Mouse (Mus musculus): ENCODE results near the gene Xlr4a.
"Not testable (repeated sequence)": the region's sequence is repeated elsewhere in the genome, so short reads cannot be mapped to it uniquely, and the experiment has no call there.

The Xlr4a gene

DNA sequence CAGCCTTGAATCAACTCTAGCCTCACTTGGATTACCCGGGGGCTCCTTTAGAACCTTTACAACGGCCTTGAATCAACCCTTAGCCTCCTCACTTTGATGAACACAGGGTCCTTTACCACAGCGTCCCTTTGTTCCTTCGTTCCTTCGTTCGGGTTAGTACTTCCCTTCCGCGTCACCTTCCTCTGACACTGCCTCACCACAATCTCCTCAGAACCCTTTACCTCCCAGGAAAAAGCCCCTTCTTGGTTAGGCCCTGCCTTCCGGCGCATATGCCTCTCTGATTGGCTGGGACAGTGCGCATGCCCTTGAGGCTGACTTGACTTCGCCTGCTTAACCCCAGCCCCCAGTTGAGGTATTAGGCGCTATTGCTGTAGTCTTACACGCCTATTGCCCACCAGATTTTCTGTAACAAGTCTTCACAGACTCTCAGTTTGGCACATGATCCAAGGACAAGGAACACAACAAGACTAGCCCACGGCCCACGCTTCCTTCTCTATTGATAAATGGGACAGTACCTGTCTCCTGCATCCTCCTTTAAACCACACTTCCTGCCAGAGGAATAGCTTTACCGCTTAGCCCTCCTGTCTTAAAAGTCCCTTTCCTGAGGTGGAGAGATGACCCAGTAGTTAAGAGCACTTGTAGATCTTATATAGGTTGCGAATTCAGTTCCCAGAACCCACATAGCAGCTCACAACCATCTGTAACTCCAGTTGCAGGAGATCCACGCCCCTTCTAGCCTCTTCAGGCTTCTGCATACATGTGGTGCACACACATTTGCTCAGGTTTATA is at the start of gene Xlr4a:
Xlr4a (minus strand) TSS at position 212 of the 789 bp plus-strand sequence.
- DNase-seq: not testable (repeated sequence)

GRCm38 (mm10) chrX:73122859-73123829 is 40.9 kb upstream of the Xlr4a start:
- DNase-seq: not testable (repeated sequence)

DNA sequence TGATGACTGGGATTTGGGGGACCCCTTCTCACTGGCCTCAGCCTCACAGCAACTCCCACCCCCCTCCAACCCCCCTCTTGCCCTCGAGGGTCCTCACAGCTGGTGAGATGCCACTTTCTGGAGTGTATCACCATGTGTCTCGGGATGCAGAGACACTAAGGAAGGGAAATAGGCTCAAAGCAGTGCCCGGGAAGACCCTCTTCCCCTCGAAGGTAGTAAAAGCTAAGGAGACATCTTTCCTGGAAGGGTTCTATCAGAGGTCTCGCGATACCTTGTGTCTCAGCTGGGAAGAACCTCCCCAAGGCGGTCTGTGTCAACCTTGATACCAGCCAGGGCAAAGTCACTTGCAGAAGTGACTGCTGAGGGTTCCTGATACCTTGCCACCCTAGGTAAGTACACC is 34.5 kb upstream of the Xlr4a start, which contains the start of gene Gm14685:
Gm14685 (plus strand) TSS at position 301 of the 400 bp plus-strand sequence.
- DNase-seq: not testable (repeated sequence)

DNA sequence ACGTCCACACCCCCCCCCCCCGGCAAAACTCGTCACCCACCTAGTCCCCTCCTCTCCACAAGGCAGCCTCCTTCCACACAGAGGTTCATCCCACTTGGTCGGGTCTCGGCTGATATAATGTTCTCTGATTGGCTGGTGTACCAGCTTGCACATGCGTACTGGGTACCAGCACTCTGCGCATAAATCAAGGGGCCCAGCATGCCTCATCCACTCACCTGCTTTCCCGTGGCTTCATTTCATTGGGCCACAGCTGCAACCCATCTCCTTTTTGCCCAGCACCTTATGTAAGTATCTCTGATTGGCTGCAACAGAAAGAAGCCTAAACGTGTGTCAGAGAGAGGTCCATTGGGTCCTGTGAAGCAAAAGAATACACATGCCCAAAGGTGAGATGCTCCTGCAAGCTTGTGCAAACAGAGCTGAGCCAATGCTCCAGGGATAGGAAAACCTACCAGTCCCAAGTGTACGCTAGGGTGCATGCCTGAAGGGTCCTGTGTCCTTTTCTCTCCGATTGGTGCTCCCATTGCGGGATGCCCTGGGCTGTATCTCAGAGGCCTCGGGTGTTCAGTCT is 14.7 kb upstream of the Xlr4a start, which contains the start of gene Xlr3a:
Xlr3a (minus strand) TSS at position 155 of the 568 bp plus-strand sequence.
- peak in 1 of 2 experiments; percentile 29 for DNase-seq

GRCm38 (mm10) chrX:73066765-73067312 is 15.4 kb downstream of the Xlr4a start:
- not testable (repeated sequence) for DNase-seq

DNA sequence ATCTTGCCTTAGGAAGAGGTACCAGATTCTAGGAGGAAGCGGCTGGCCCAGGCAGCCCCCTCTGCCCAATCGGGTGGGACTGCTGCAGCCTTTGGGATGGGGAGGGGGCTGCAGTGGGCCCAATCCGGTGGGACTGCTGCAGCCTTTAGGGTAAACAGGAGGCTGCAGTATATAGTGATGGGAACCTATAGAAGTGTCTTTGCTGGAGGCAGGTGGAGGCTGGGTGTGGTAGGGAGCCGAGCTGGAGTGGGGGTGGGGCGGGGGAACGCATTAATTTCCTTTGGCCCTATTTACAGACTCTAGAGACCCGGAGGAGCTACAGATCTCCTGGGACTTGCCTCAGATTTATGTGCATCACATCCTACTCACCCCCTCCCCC is 17.9 kb downstream of the Xlr4a start, which contains the start of gene Pnma3:
Pnma3 (plus strand) TSS at position 373 of the 379 bp plus-strand sequence.
- DNase-seq: peak in 1 of 2 experiments; percentile 14

- DNase-seq: peak; percentile 21 to 36
Observed at GRCm38 (mm10) chrX:73063512-73064414, 18.5 kb downstream of the Xlr4a start.

DNA sequence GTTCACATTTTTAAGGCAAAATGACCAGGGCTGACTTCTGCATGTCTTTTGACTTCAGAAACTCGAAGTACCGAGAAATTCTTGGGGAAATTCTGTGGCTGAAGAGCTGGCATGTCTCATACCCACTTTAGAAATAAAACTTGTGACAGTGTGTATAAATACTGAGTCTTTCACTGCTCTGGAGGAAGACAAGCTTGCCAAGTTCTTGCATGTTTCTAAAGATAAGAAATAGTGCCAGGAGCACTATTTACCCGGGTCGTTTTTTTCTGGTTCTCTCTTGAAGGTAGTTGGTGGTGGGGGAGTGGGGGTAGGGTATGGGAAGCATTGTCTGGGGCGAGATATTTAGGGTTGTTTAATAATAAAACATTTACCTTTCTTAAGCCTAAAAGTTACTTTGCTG is 20.0 kb downstream of the Xlr4a start:
- DNase-seq: no peak

DNA sequence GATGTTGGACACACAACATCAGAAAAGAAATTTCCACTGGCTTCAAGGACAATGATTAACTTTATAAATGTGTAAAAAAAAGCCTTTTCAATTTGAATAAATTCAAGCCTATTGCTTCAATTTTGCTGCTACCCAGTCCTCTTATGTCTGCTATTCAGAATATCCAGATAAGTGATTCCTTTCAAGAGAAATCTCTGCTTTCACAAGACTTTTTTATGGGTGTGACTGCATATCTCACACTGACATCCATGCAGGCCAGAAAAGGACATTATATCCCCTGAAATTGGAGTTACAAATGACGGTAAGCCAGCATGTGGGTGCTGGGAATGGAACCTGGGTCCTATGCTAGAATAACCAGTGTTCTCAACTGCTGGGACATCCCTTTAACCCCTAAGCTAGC is 20.8 kb downstream of the Xlr4a start:
- DNase-seq: no peak

- peak; percentile 93 to 98 for DNase-seq
Observed at GRCm38 (mm10) chrX:73053860-73054563, 28.3 kb downstream of the Xlr4a start.

DNA sequence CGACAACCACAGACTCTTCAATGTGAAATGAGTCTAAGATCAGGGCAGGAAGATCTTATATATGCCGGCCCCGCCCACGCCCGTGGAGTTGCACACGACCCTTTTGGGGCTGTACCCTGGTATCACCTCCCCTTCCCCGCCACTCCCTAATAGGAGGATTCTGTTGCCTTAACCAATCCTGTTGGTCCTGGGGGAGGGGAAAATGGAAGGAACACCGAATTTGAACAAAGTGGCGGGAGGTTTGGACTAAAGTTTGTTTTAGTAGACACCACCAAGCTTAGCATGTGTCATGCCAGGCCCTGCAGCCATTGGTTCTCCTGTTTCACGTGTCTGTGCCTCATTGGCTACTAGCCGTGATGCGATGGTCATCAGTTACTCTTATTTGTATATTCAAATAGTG is 42.6 kb downstream of the Xlr4a start:
- no peak for DNase-seq

GRCm38 (mm10) chrX:73038831-73039230 is 43.4 kb downstream of the Xlr4a start:
- DNase-seq: no peak

GRCm38 (mm10) chrX:73037003-73037402 is 45.3 kb downstream of the Xlr4a start, which contains the start of gene Pnma5:
TSS of gene Pnma5 (minus strand) at chrX:73037103.
- no peak for DNase-seq
